Mouse (Mus musculus): ENCODE measurements around the gene Rab27a. TPM values are rescaled to one million over a fixed set of nuclear protein-coding genes. Genes with fewer than 3 reads are reported as not detected.

Gene Rab27a
- total and polyA plus RNA-seq, 3 experiments = 2.3 to 5.6 (median 4.5) TPM

- no peaks in the 10 kb centered on the region for H3K36me3 ChIP-seq (ENCODE audit: control insufficient read depth, insufficient read depth, low read length)
- H3K79me2 ChIP-seq (replicated peaks; ENCODE audit: control insufficient read depth, insufficient read depth, low read length) = no peaks in the 10 kb centered on the region
- no peak for DNase-seq
- no peak overlapping the region for H3K9ac ChIP-seq (ENCODE audit: low read depth, low read length)
- H3K27me3 ChIP-seq (ENCODE audit: control insufficient read depth, insufficient read depth, low read length) = no peaks in the 10 kb centered on the region
- no peak overlapping the region for H3K4me3 ChIP-seq
- WGBS = 12% methylated on average over 4 of the region's 4 CpGs
- TF ChIP-seq POLR2A (IDR thresholded peaks at IDR 0.05; ENCODE audit: insufficient read depth, low read depth, low read length) (no peak), EP300 (IDR thresholded peaks at IDR 0.05; ENCODE audit: insufficient read depth, low read depth, low read length) (no peak), CTCF (IDR thresholded peaks at IDR 0.05) (no peak)
- H3K27ac ChIP-seq = no peak overlapping the region
- intact Hi-C loops (cut with DNase I) = no loop called here
- H3K4me1 ChIP-seq (ENCODE audit: control insufficient read depth, insufficient read depth, low read length) = peaks cover 1% of the 10 kb centered on the region; the same call in 1 of the 2 replicates
These were observed 4.3 kb downstream of the Rab27a start for GRCm38 (mm10) chr9:73048927-73049326.

GRCm38 (mm10) chr9:73049833-73050232, 5.2 kb downstream of the Rab27a start:
- H3K9ac ChIP-seq (ENCODE audit: low read depth, low read length) = no peak overlapping the region
- no peak for TF ChIP-seq CTCF (IDR thresholded peaks at IDR 0.05)
- TF ChIP-seq EP300 (IDR thresholded peaks at IDR 0.05; ENCODE audit: insufficient read depth, low read depth, low read length) = no peak
- no peak for TF ChIP-seq POLR2A (IDR thresholded peaks at IDR 0.05; ENCODE audit: insufficient read depth, low read depth, low read length)
- no peak overlapping the region for H3K4me3 ChIP-seq
- H3K27me3 ChIP-seq (ENCODE audit: control insufficient read depth, insufficient read depth, low read length) = no peaks in the 10 kb centered on the region
- intact Hi-C loops (cut with DNase I) = no loop called here
- peaks cover 2% of the 10 kb centered on the region; the same call in 1 of the 2 replicates for H3K4me1 ChIP-seq (ENCODE audit: control insufficient read depth, insufficient read depth, low read length)
- no peaks in the 10 kb centered on the region for H3K79me2 ChIP-seq (replicated peaks; ENCODE audit: control insufficient read depth, insufficient read depth, low read length)
- H3K27ac ChIP-seq = no peak overlapping the region
- no peaks in the 10 kb centered on the region for H3K36me3 ChIP-seq (ENCODE audit: control insufficient read depth, insufficient read depth, low read length)
- DNase-seq = no peak
- 44% methylated on average over 5 of the region's 5 CpGs for WGBS

- H3K4me3 ChIP-seq = no peak overlapping the region
- 62% methylated on average over 8 of the region's 8 CpGs for WGBS
- TF ChIP-seq EP300 (IDR thresholded peaks at IDR 0.05; ENCODE audit: insufficient read depth, low read depth, low read length) = no peak
- no peak for TF ChIP-seq CTCF (IDR thresholded peaks at IDR 0.05)
- TF ChIP-seq POLR2A (IDR thresholded peaks at IDR 0.05; ENCODE audit: insufficient read depth, low read depth, low read length) = no peak
- no peaks in the 10 kb centered on the region for H3K79me2 ChIP-seq (replicated peaks; ENCODE audit: control insufficient read depth, insufficient read depth, low read length)
- H3K9ac ChIP-seq (ENCODE audit: low read depth, low read length) = no peak overlapping the region
- intact Hi-C loops (cut with DNase I) = no loop called here
- H3K36me3 ChIP-seq (ENCODE audit: control insufficient read depth, insufficient read depth, low read length) = no peaks in the 10 kb centered on the region
- no peak overlapping the region for H3K27ac ChIP-seq
- no peaks in the 10 kb centered on the region for H3K27me3 ChIP-seq (ENCODE audit: control insufficient read depth, insufficient read depth, low read length)
- DNase-seq = no peak
- peaks cover 5% of the 10 kb centered on the region for H3K4me1 ChIP-seq (ENCODE audit: control insufficient read depth, insufficient read depth, low read length)
These were observed 6.0 kb downstream of the Rab27a start for GRCm38 (mm10) chr9:73050606-73051005.

GRCm38 (mm10) chr9:73055441-73055911, 10.8 kb downstream of the Rab27a start:
- TF ChIP-seq CTCF (IDR thresholded peaks at IDR 0.05) = no peak
- TF ChIP-seq EP300 (IDR thresholded peaks at IDR 0.05; ENCODE audit: insufficient read depth, low read depth, low read length) = peak; percentile 85
- H3K9ac ChIP-seq (ENCODE audit: low read depth, low read length) = peak overlapping the region; percentile 37; the same call in 1 of the 2 replicates
- H3K27me3 ChIP-seq (ENCODE audit: control insufficient read depth, insufficient read depth, low read length) = no peaks in the 10 kb centered on the region
- H3K4me1 ChIP-seq (ENCODE audit: control insufficient read depth, insufficient read depth, low read length) = peaks cover 7% of the 10 kb centered on the region
- peak in 1 of 2 experiments; percentile 29 for DNase-seq
- intact Hi-C loops (cut with DNase I) = no loop called here
- H3K27ac ChIP-seq = peak overlapping the region; percentile 41
- WGBS = 43% methylated on average over 10 of the region's 10 CpGs
- H3K79me2 ChIP-seq (replicated peaks; ENCODE audit: control insufficient read depth, insufficient read depth, low read length) = no peaks in the 10 kb centered on the region
- H3K36me3 ChIP-seq (ENCODE audit: control insufficient read depth, insufficient read depth, low read length) = no peaks in the 10 kb centered on the region
- no peak overlapping the region for H3K4me3 ChIP-seq

- no peaks in the 10 kb centered on the region for H3K36me3 ChIP-seq (ENCODE audit: control insufficient read depth, insufficient read depth, low read length)
- H3K79me2 ChIP-seq (replicated peaks; ENCODE audit: control insufficient read depth, insufficient read depth, low read length) = no peaks in the 10 kb centered on the region
- H3K27ac ChIP-seq = no peak overlapping the region
- peaks cover 7% of the 10 kb centered on the region for H3K4me1 ChIP-seq (ENCODE audit: control insufficient read depth, insufficient read depth, low read length)
- H3K9ac ChIP-seq (ENCODE audit: low read depth, low read length) = no peak overlapping the region
- DNase-seq = no peak
- intact Hi-C loops (cut with DNase I) = no loop called here
- 84% methylated on average over 4 of the region's 4 CpGs for WGBS
- no peaks in the 10 kb centered on the region for H3K27me3 ChIP-seq (ENCODE audit: control insufficient read depth, insufficient read depth, low read length)
- TF ChIP-seq EP300 (IDR thresholded peaks at IDR 0.05; ENCODE audit: insufficient read depth, low read depth, low read length) (no peak), CTCF (IDR thresholded peaks at IDR 0.05) (no peak), POLR2A (IDR thresholded peaks at IDR 0.05; ENCODE audit: insufficient read depth, low read depth, low read length) (no peak)
- no peak overlapping the region for H3K4me3 ChIP-seq
These were observed 14.6 kb downstream of the Rab27a start for GRCm38 (mm10) chr9:73059224-73059623.

- H3K4me3 ChIP-seq = no peak overlapping the region
- no peaks in the 10 kb centered on the region for H3K27me3 ChIP-seq (ENCODE audit: control insufficient read depth, insufficient read depth, low read length)
- no peak overlapping the region for H3K9ac ChIP-seq (ENCODE audit: low read depth, low read length)
- no peak overlapping the region for H3K27ac ChIP-seq
- H3K4me1 ChIP-seq (ENCODE audit: control insufficient read depth, insufficient read depth, low read length) = peaks cover 3% of the 10 kb centered on the region
- no peaks in the 10 kb centered on the region for H3K79me2 ChIP-seq (replicated peaks; ENCODE audit: control insufficient read depth, insufficient read depth, low read length)
- no peaks in the 10 kb centered on the region for H3K36me3 ChIP-seq (ENCODE audit: control insufficient read depth, insufficient read depth, low read length)
- 50% methylated on average over 15 of the region's 15 CpGs for WGBS
- no peak for DNase-seq
- TF ChIP-seq EP300 (IDR thresholded peaks at IDR 0.05; ENCODE audit: insufficient read depth, low read depth, low read length) = no peak
- no peak for TF ChIP-seq POLR2A (IDR thresholded peaks at IDR 0.05; ENCODE audit: insufficient read depth, low read depth, low read length)
- no peak for TF ChIP-seq CTCF (IDR thresholded peaks at IDR 0.05)
- intact Hi-C loops (cut with DNase I) = no loop called here
These were observed 19.1 kb downstream of the Rab27a start for GRCm38 (mm10) chr9:73063621-73064290.

All from heart, adult 2 months (tissue).